Mouse (Mus musculus) forebrain, postnatal 0 days (tissue): ENCODE measurements at regions not wholly inside any gene's neighbourhood (a gene's known extent, or its start where the extent isn't known, plus 50 kb on each side); places are given as distances from the start of the nearest gene placed in this dataset.

Experiments
- ATAC-seq: fragments of 200-750 bp; cut with Nextera tagmentation; 2 replicates; pipeline ENCODE4 v1.8.0; 2017; ENCODE audit warnings: mild to moderate bottlenecking, moderate library complexity
- DNase-seq: peaks from one replicate; pipeline ENCODE4 v3.0.0-alpha.2; 2015
- H3K27ac ChIP-seq: fragments of 300-500 bp; sonication (generic); 2 replicates; pipeline ENCODE4 v1.5.1; 2014; ENCODE audit warnings: low read depth, mild to moderate bottlenecking, antibody characterized with exemption, low read length, moderate library complexity, mixed read lengths
- H3K27me3 ChIP-seq: fragments of 300-500 bp; sonication (generic); 2 replicates; pipeline ENCODE4 v1.6.1; 2014; ENCODE audit warnings: mild to moderate bottlenecking, low read length, mixed read lengths; ENCODE audit not compliant: insufficient read depth
- H3K36me3 ChIP-seq: fragments of 300-500 bp; sonication (generic); 2 replicates; pipeline ENCODE4 v1.6.1; 2014; ENCODE audit warnings: mild to moderate bottlenecking, moderate library complexity; ENCODE audit not compliant: insufficient read depth
- H3K4me1 ChIP-seq: fragments of 300-500 bp; sonication (generic); 2 replicates; pipeline ENCODE4 v1.6.1; 2014; ENCODE audit warnings: antibody characterized with exemption; ENCODE audit not compliant: insufficient read depth
- H3K4me2 ChIP-seq: fragments of 300-500 bp; sonication (generic); 2 replicates; pipeline ENCODE4 v1.6.1; 2014; ENCODE audit warnings: low read depth, mild to moderate bottlenecking, moderate library complexity
- H3K4me3 ChIP-seq: fragments of 300-500 bp; sonication (generic); 2 replicates; pipeline ENCODE4 v1.5.1; 2014; ENCODE audit warnings: low read depth, low read length, mixed read lengths
- H3K9ac ChIP-seq: fragments of 300-500 bp; sonication (generic); 2 replicates; pipeline ENCODE4 v1.6.1; 2014; ENCODE audit warnings: mild to moderate bottlenecking
- H3K9me3 ChIP-seq: fragments of 300-500 bp; sonication (generic); 2 replicates; pipeline ENCODE4 v1.6.1; 2016; ENCODE audit warnings: low read length
- CTCF ChIP-seq: sonication (generic); IDR thresholded peaks from 2 replicates; pipeline ENCODE4 v1.5.1; 2016; ENCODE audit warnings: antibody characterized with exemption, control low read depth, low read depth
- WGBS: fragments of 180-500 bp; shearing (Covaris S2); extraction: QIAGEN DNeasy Blood & Tissue Kit; methylation state at CpG from one replicate; pipeline ENCODE4 v1.1.7; 2014; 5-methylcytosine and 5-hydroxymethylcytosine counted together

- no peak for TF ChIP-seq CTCF
- H3K4me3 ChIP-seq, result no peak overlapping the region
- H3K27ac ChIP-seq, result no peak overlapping the region
- H3K9ac ChIP-seq, result no peak overlapping the region
- H3K27me3 ChIP-seq, result no peaks in the 10 kb centered on the region
- no peaks in the 10 kb centered on the region for H3K4me1 ChIP-seq
- peak; percentile 44 for DNase-seq
- H3K9me3 ChIP-seq, result no peaks in the 10 kb centered on the region
- no peaks in the 10 kb centered on the region for H3K36me3 ChIP-seq
- WGBS, result 20% methylated on average over 12 of the region's 12 CpGs
- ATAC-seq, result peak; percentile 70
- H3K4me2 ChIP-seq, result peak overlapping the region; percentile 37
These were observed 619.8 kb upstream of the Gm10131 start for GRCm38 (mm10) chr8:34731096-34731999.

GRCm38 (mm10) chr8:34729585-34729984, 618.0 kb upstream of the Gm10131 start:
- no peaks in the 10 kb centered on the region for H3K4me1 ChIP-seq
- 68% methylated on average over 7 of the region's 7 CpGs for WGBS

GRCm38 (mm10) chr8:34727699-34728098, 616.2 kb upstream of the Gm10131 start:
- 61% methylated on average over 8 of the region's 8 CpGs for WGBS
- no peak for TF ChIP-seq CTCF
- H3K9me3 ChIP-seq, result no peaks in the 10 kb centered on the region
- H3K27me3 ChIP-seq, result no peaks in the 10 kb centered on the region
- DNase-seq (no peak), ATAC-seq (no peak)
- H3K9ac ChIP-seq, result no peak overlapping the region
- H3K4me3 ChIP-seq, result no peak overlapping the region
- no peaks in the 10 kb centered on the region for H3K36me3 ChIP-seq
- no peaks in the 10 kb centered on the region for H3K4me1 ChIP-seq
- no peak overlapping the region for H3K4me2 ChIP-seq
- no peak overlapping the region for H3K27ac ChIP-seq

More at GRCm38 (mm10) chr8:34729585-34729984, 618.0 kb upstream of the Gm10131 start:
- Histone ChIP-seq H3K27me3 (no peaks in the 10 kb centered on the region), H3K36me3 (no peaks in the 10 kb centered on the region), H3K9me3 (no peaks in the 10 kb centered on the region), H3K9ac (no peak overlapping the region), H3K4me2 (no peak overlapping the region), H3K27ac (no peak overlapping the region), H3K4me3 (no peak overlapping the region)
- DNase-seq, result no peak
- peak; percentile 42 for ATAC-seq
- no peak for TF ChIP-seq CTCF

- Histone ChIP-seq H3K4me2 (no peak overlapping the region), H3K9ac (no peak overlapping the region), H3K27ac (no peak overlapping the region), H3K27me3 (no peaks in the 10 kb centered on the region), H3K36me3 (no peaks in the 10 kb centered on the region), H3K4me3 (no peak overlapping the region), H3K4me1 (no peaks in the 10 kb centered on the region), H3K9me3 (no peaks in the 10 kb centered on the region)
- no peak for TF ChIP-seq CTCF
- 68% methylated on average over 10 of the region's 10 CpGs for WGBS
- ATAC-seq (no peak), DNase-seq (no peak)
These were observed 614.7 kb upstream of the Gm10131 start for GRCm38 (mm10) chr8:34726145-34726767.

GRCm38 (mm10) chr8:34725546-34725945, 614.0 kb upstream of the Gm10131 start:
- WGBS, result 75% methylated on average over 4 of the region's 4 CpGs
- H3K4me3 ChIP-seq, result no peak overlapping the region
- H3K27me3 ChIP-seq, result no peaks in the 10 kb centered on the region
- no peaks in the 10 kb centered on the region for H3K36me3 ChIP-seq
- H3K4me2 ChIP-seq, result no peak overlapping the region
- H3K27ac ChIP-seq, result no peak overlapping the region
- H3K9me3 ChIP-seq, result no peaks in the 10 kb centered on the region
- no peak for ATAC-seq
- no peak for TF ChIP-seq CTCF
- H3K9ac ChIP-seq, result no peak overlapping the region
- DNase-seq, result no peak
- H3K4me1 ChIP-seq, result no peaks in the 10 kb centered on the region

GRCm38 (mm10) chr8:34709911-34710733, 598.6 kb upstream of the Gm10131 start:
- Histone ChIP-seq H3K9me3 (no peaks in the 10 kb centered on the region), H3K4me1 (no peaks in the 10 kb centered on the region), H3K9ac (no peak overlapping the region), H3K27me3 (no peaks in the 10 kb centered on the region; the same call in 1 of the 2 replicates), H3K36me3 (no peaks in the 10 kb centered on the region), H3K27ac (no peak overlapping the region; the same call in 1 of the 2 replicates), H3K4me3 (no peak overlapping the region), H3K4me2 (no peak overlapping the region)
- WGBS, result 46% methylated on average over 23 of the region's 23 CpGs
- TF ChIP-seq CTCF, result no peak
- DNase-seq (peak; percentile 74), ATAC-seq (peak; percentile 86)
